Mouse (Mus musculus) embryonic fibroblast, embryonic 13.5 days (primary cell): ENCODE results near the gene Tcirg1. TPM values are rescaled to one million over a fixed set of nuclear protein-coding genes. Genes with fewer than 3 reads are reported as not detected.

Experiments used
- H3K27ac ChIP-seq: 2 replicates; pipeline ENCODE4 v1.5.1; 2012; ENCODE audit warnings: low read length, control low read depth, inconsistent platforms; ENCODE audit not compliant: insufficient read depth
- H3K4me1 ChIP-seq: 2 replicates; pipeline ENCODE4 v1.6.1; 2011; ENCODE audit warnings: low read length; ENCODE audit not compliant: control insufficient read depth, insufficient read depth
- H3K4me3 ChIP-seq: 2 replicates; pipeline ENCODE4 v1.5.1; 2011; ENCODE audit warnings: mild to moderate bottlenecking, control low read depth, low read length; ENCODE audit not compliant: insufficient read depth
- CTCF ChIP-seq: IDR thresholded peaks from 2 replicates; pipeline ENCODE4 v1.5.1; 2011; ENCODE audit warnings: mild to moderate bottlenecking, control low read depth, low read length, moderate library complexity, borderline replicate concordance; ENCODE audit not compliant: insufficient read depth
- POLR2A ChIP-seq: IDR thresholded peaks from 2 replicates; pipeline ENCODE4 v1.6.1; 2011; ENCODE audit warnings: low read depth, mild to moderate bottlenecking, control low read depth, low read length, moderate library complexity
- polyA plus RNA-seq: library from polyadenylated mRNA; stranded (reverse); fragments of >200 nt; gene quantifications from 2 replicates; pipeline ENCODE4 v1.2.4, GENCODE M21; 2011; ENCODE audit warnings: low read depth; ENCODE audit not compliant: missing spikeins, insufficient read length

Gene Tcirg1
- 56.8 and 60.7 TPM in 2 replicates for polyA plus RNA-seq

DNA sequence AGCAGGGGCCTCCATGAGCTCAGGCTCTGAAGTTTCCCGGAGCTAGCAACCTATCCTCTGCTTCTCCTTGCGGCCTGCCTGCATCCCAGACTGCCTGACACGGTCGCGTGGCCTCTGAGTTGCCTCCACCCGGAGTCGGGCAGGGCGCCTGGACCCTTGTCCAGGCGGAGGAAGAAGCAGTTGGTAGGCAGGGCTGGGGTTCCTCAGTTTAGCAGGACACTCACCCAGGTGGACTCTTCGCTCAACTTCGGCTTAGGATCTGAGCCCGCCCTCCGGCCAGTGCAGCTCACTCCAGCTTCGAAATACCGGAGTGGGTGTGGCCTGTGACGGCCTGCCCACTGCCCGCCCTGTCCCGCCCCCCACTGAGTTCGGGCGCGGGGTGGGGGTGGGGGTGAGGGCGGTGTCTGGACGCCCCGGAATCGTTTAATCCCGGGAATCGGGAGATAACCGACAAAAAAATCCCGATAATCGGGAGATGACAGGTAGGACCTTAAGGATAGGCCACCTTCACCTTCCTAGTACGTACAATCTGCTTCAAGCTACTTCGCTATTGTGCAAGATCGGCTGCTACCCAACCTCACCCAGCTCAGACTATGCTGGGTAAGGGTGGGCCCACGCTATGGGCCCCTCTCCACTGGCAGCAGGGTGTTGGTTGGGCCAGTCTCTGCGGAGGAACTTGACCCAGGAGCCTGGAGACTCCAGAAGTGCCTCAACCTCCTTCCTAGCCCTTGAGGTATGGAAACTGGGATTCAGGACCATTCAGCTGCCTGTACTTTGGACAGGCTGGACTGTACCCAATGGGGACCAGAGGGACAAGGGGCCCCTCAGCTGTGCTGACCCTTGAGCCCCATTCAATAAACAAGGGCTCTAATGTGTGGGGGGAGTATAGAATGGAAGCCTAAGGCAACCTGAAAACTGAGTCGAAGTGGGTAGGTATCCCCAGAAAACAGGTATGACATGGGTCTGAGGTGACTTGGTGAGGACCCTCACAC is at the start of gene Tcirg1:
TSS of gene Tcirg1 (minus strand) at position 339 of the 992 bp plus-strand sequence.
- 0 out of 2 replicates have a peak, but pooled peaks cover 2% of the 10 kb centered on the region for H3K4me1 ChIP-seq
- TF ChIP-seq CTCF, result no peak
- TF ChIP-seq POLR2A, result peak; percentile 94

GRCm38 (mm10) chr19:3955804-3956203 is 48.9 kb upstream of the Tcirg1 start:
- Histone ChIP-seq H3K4me1 (no peaks in the 10 kb centered on the region), H3K4me3 (no peak overlapping the region), H3K27ac (no peak overlapping the region)
- TF ChIP-seq CTCF (no peak), POLR2A (no peak)

More for the DNA sequence above, at the start of gene Tcirg1:
- Histone ChIP-seq H3K4me3 (peak within 1 kb of the TSS; percentile 95), H3K27ac (peak within 1 kb of the TSS; percentile 53)

DNA sequence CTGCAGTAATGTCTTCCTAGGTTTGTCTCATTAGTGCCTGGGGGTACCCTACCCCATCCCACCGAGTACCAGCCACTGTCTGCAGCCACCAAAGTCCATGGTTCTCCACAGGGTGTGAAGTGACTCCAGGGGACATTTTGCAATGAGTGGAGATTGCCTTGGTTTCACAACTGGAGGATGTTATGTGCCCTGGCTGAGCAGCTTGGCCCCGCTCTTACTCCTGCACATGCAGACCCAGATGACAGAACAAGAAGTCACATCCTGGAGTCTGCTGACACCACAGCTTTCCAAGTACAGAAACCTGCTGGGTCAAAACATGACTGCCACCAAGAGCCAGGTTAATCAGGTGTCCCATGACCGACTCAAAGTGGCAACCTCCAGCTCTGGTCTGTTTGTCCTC is 48.1 kb upstream of the Tcirg1 start:
- no peak for TF ChIP-seq POLR2A
- TF ChIP-seq CTCF, result no peak
- H3K4me1 ChIP-seq, result no peaks in the 10 kb centered on the region
- H3K27ac ChIP-seq, result no peak overlapping the region
- H3K4me3 ChIP-seq, result no peak overlapping the region

- TF ChIP-seq CTCF, result no peak
- Histone ChIP-seq H3K4me3 (no peak overlapping the region), H3K27ac (no peak overlapping the region), H3K4me1 (no peaks in the 10 kb centered on the region)
Measured at GRCm38 (mm10) chr19:3952099-3952498, 45.2 kb upstream of the Tcirg1 start.

GRCm38 (mm10) chr19:3951461-3951860 is 44.5 kb upstream of the Tcirg1 start:
- no peak overlapping the region for H3K27ac ChIP-seq
- TF ChIP-seq POLR2A (no peak), CTCF (no peak)

GRCm38 (mm10) chr19:3950331-3950730 is 43.4 kb upstream of the Tcirg1 start:
- no peak overlapping the region for H3K4me3 ChIP-seq
- H3K4me1 ChIP-seq, result no peaks in the 10 kb centered on the region
- no peak overlapping the region for H3K27ac ChIP-seq
- TF ChIP-seq CTCF, result no peak
- no peak for TF ChIP-seq POLR2A

More at GRCm38 (mm10) chr19:3951461-3951860, 44.5 kb upstream of the Tcirg1 start:
- H3K4me1 ChIP-seq, result no peaks in the 10 kb centered on the region
- H3K4me3 ChIP-seq, result no peak overlapping the region

DNA sequence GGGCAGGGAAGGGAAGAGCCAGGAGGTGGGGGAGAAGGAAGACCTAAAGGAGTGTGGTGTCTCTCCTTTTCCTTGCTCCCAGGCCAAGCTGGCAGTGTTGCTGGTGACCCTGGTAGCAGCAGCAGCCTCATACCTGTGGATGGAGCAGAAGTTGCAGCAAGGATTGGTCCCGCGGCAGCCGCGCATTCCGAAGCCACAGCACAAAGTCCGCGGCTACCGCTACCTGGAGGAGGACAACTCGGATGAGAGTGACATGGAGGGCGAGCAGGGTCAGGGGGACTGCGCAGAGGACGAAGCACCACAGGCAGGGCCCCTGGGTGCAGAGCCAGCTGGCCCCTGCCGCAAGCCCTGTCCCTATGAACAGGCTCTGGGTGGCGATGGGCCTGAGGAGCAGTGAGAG is 41.6 kb upstream of the Tcirg1 start:
- Histone ChIP-seq H3K4me1 (no peaks in the 10 kb centered on the region), H3K27ac (no peak overlapping the region), H3K4me3 (no peak overlapping the region)
- no peak for TF ChIP-seq POLR2A
- no peak for TF ChIP-seq CTCF

GRCm38 (mm10) chr19:3947813-3948212 is 40.9 kb upstream of the Tcirg1 start:
- TF ChIP-seq CTCF, result no peak
- TF ChIP-seq POLR2A, result no peak
- Histone ChIP-seq H3K4me1 (no peaks in the 10 kb centered on the region), H3K4me3 (no peak overlapping the region), H3K27ac (no peak overlapping the region)

DNA sequence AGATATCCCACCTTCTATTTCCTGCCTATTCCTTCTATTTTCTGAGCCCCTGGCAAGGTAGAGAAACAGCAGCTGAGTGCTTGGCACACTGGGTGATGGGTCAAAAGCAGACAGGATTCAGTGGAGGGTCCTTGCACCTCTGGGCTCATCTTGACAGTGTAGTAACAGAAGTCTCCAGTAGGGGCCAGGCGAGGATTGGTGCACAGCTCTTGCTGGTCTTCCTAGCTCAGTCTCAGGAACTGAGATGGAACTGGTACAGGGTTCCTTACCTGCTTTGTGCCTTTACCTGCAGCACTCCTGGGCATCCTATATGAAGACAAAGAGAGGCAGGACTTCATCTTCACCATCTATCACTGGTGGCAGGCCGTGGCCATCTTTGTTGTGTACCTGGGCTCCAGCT is 39.8 kb upstream of the Tcirg1 start:
- peak; percentile 78; the same call in 1 of the 2 replicates for TF ChIP-seq CTCF
- TF ChIP-seq POLR2A, result no peak
- Histone ChIP-seq H3K4me3 (no peak overlapping the region), H3K27ac (no peak overlapping the region), H3K4me1 (no peaks in the 10 kb centered on the region)

DNA sequence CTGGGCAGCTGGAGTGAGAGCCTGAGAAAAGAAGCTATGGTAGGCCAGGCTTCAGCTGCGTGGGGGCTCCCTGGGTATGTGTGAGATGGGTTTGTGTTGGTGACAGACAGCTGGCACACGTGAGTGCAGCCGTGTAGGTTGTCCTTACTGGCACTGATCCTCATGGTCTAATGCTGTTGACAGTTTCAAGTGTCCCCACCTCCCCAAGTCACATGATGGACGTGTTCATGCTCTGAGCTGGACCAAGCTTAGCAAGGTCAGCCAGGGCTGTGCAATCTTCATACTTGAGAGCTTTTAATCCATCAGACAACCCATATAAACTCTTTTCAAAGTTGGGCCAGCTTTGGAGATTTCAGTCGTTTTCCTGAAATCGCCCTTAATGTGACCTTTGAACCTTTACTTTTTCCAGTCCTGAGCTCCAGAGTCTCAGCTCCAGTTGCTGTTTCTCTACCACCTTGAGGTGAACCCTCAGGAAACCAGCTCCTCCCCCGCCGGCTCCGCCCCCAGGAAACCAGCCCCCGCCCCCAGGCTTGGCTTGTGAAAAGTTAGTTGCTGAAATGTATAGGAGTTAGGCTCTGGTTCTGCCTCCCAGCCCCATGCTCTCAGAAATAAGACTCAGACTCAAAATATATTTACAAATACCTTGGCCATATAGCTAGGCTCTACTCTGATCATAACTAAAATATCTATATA is 39.1 kb upstream of the Tcirg1 start:
- H3K4me1 ChIP-seq, result no peaks in the 10 kb centered on the region
- no peak overlapping the region for H3K27ac ChIP-seq
- no peak overlapping the region for H3K4me3 ChIP-seq
- no peak for TF ChIP-seq CTCF
- TF ChIP-seq POLR2A, result no peak
